Mouse (Mus musculus) megakaryocyte progenitor cell, adult 5-6 weeks (primary cell): ENCODE measurements around the gene Smarcc1. TPM values are rescaled to one million over a fixed set of nuclear protein-coding genes. Genes with fewer than 3 reads are reported as not detected.
A peak's percentile ranks its signal among the peaks of the same experiment; 100 is the strongest.

Source experiments
- ATAC-seq: replicated peaks from 2 replicates; pipeline ENCODE4 v1.8.0; 2016; ENCODE audit warnings: mild to moderate bottlenecking, moderate TSS enrichment, inconsistent platforms; ENCODE audit not compliant: poor library complexity
- total RNA-seq, 2 experiments: library from RNA; stranded (forward) in 1 of 2; stranded (reverse) in 1 of 2; fragments of 157-497, 149-512 nt in 1 of 2; fragments of 200-1000 nt in 1 of 2; gene quantifications; 2 replicates each; pipeline versions ENCODE4 v1.2.3 to v1.2.4; 2015 to 2017

The Smarcc1 gene
- total RNA-seq, 2 experiments from 2014 or later = 62.3 to 117 TPM

DNA sequence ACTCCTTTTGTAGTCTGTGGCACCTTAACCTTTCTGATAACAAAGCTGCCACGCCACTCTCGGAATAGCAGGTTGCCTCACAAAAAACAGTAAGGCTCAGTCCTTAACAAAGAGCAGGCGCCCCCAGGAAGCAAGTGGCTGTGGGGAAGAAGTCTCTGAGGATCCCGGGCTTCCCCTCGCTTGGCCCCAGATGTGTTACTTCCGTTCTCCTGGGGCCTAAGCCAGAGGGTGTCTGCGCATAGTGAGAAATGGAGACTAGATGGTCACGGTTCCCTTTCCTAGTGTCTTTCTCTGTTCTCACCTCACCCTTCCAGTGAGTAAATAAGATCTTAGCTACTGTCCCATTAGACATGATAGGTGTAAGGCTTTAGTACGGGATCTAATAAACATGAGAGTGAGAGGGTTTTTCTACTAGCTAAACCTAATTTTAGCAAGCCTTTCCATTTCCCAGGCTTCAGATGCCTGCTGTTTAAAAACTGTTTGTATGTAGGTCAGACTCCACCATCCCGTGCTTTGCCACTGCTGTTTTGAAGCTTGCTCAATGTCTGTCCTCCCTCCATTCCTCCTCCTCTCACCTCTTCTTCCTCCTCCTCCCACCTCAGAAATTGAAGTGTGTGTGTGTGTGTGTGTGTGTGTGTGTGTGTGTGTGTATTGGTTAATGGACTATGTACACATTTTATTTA is 112.2 kb downstream of the Smarcc1 start:
- peak; percentile 38 for ATAC-seq

DNA sequence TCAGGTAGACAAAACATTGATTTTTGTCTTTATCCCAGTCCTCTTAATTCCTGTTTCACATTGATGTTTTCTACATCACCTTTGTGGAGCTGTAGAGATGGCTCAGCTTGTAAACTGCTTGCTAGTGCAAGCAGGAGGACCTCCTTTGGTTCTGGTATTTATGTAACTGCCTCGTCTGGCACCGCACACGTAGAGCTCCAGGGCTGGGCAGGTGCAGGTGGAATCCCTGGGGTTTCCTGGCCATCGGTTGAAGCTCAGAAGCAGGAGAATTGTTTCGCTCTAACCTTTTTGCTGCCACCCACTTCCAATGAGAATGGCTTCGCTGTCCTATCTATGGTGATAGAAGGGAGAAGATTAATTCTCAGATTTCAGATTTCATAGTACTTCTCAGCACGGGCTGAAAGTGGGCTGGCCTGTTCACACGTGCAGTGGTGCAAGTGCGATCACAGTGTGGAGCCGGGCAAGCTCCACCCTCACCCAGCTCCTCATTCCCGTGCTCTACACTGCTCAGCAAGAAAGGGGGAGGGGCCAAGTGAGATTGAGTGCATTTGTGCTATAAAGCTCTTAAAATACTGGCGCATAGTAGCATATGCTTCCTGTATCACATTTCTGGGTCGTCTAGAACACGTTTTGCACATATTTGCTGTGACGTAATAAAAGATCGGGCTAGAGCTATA is 113.0 kb downstream of the Smarcc1 start:
- ATAC-seq = no peak

DNA sequence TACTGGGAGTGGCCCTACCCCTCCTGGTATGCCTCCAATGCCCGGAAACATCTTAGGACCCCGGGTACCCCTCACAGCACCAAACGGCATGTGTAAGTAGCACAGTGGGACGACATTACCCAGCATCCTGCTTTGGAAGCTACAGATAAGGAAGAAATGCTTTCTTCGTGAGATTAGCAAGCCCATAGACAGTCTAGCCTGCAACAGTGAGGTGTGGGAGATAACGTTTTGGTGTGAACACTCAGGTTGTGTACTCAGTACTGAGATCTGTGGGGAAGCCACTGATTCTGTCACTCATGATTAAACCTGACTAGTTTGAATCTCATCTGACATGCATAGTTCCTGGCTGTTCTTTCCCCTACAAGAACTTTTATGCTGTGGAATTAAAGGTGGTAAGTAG is 117.5 kb downstream of the Smarcc1 start:
- peak; percentile 39; the same call in 1 of the 2 replicates for ATAC-seq

DNA sequence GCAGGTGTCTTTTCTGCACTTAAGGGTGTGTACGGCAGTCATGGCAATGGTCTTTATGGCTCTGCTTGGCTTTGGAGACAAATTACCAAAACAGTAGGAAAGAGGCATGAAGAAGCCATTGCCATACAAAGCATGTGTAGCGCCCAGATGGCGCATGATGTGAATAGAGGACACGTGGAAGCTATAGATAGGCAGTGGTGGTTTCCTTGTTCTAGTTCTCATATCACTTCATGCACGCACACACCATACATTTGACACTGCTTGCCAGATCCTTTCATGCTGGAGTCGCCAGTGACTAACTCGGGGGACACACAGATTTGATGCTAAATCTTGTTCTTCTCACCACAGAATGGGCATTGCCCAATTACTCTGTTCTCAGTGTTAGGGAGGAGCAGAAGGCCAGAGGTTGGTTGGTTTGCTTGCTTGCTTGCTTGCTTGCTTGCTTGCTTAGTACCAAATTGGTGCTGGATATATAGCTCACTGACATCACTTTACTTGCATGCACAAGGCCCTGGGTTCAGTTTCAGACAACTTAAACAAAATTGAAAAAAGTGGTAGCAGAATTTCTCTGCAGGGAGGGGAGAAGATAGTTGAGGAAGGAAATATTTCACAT is 125.8 kb downstream of the Smarcc1 start, which contains the start of gene Cspg5:
Cspg5 (plus strand) TSS at position 563 of the 613 bp plus-strand sequence.
- ATAC-seq = peak; percentile 42

DNA sequence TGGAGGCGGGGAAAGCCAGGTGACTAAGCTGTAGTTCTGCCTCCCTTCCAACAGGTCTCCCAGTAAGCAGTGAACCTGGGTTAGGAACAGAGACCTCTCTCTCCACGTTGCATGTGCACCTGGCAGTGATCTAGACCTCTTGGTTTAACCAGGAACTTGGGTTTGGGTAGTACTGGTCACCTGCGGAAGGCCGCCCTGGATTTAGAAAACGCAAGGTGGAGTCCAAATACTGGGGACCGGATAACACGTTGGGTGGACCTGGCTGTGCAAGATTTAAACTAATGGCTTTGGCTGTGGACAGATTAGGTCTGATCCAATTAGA is 127.0 kb downstream of the Smarcc1 start:
- no peak; the same call in 1 of the 2 replicates for ATAC-seq

DNA sequence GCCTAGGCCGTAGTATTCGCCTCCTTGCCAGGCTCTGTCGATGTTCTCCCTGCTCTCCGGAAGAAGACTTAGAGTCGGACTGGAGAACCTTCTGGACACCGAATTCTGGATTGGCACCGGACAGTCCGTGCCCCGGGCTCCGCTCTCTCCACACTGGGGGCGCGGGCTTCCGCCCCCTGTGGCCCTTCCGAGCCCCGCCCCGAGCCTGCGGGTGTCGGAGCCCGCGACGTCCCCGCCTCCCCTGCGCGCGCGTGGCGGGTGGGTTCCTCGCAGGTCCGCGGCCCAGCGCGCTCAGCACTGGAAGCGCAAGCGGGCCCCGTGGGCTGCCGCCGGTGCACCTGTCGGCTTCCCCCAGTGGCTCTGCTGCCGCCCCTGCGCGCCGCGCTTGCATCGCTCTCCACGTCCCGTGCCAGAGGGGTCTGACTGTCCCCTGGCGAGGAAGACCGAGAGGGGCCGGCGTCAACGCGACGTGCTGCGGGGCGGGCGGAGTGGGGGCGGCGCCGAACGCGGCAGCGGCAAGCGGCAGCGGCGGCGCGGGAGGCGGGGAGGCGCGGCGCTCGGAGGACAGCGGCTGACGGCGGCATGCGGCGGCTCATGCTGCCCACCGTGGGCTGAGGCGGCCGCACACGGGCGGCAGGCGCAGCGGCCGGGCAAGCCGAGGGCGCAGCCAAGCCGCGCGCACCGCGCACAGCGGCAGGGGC is 127.5 kb downstream of the Smarcc1 start:
- 0 out of 2 replicates have a peak, but pooled peaks have one; percentile 10 for ATAC-seq

DNA sequence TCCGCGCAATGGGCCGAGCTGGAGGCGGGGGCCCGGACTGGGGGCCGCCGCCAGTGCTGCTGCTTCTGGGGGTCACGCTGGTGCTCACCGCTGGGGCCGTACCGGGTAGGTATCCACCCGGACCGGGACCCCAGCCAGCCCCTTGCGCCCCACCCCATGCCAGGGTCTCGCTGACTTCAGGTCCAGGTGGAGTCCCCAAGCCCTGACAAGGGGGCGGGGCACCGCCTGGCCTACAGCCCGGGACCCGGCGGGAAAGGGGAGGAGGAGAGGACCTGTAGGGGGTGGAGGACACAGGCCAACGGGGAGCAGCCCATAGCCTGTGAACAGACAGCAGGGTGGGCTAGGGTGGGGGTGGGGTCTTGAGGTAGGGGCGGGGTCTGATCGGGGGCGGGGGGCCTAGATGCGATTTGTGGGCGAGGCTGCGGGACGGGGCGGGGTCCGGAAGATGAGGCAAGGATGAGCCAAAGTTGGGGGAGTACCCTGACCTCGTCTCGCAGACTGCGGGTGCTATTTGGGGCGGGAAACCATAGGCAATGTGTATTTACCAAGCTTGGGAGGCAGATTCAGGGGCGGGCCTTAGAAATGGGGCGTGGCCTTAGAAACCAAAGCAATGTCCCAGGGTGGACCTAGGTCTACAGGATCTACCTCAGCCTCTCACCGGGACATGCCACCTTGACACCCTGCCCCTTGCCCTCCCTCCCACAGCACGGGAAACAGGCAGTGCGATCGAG is 128.2 kb downstream of the Smarcc1 start:
- ATAC-seq = peak; percentile 37

DNA sequence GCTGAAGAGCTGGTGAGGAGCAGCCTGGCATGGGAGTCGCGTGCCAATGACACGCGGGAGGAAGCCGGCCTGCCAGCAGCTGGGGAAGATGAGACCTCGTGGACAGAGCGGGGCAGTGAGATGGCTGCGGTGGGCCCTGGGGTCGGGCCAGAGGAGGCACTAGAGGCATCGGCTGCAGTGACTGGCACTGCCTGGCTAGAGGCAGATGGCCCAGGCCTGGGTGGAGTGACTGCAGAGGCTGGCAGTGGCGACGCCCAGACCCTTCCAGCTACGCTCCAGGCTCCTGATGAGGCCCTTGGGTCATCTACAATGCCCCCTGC is 128.8 kb downstream of the Smarcc1 start:
- peak; percentile 26 for ATAC-seq

DNA sequence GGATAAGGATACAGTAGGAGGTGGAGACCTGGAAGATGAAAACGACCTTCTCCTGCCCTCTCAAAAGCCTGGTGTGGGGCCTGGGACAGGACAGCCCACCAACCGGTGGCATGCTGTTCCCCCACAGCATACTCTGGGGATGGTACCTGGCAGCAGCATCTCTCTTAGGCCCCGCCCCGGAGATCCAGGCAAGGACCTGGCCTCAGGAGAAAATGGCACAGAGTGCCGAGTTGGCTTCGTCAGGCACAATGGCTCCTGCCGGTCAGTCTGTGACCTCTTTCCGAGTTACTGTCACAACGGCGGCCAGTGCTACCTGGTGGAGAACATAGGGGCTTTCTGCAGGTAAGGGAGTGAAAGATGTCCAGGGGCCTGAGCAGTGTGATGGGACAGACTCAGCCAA is 129.5 kb downstream of the Smarcc1 start:
- ATAC-seq = no peak

DNA sequence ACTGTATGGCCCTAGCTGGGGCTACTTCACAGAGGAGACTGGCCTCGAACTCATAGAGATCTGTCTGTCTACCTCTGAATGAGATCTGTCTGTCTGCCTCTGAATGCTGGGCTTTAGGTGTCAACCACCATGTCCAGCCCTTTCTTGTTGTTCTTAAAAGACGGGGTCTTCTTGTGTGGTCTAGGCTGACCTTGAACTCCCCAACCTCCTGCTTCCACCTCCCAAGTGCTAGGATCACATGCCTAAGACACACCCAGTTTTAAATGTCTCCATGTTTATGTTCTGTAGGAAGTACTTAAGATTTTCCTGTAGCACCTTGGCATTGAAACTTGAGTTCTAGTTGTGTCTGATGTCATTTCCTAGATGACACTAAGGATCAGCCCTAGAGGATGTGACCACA is 131.4 kb downstream of the Smarcc1 start:
- no peak for ATAC-seq

DNA sequence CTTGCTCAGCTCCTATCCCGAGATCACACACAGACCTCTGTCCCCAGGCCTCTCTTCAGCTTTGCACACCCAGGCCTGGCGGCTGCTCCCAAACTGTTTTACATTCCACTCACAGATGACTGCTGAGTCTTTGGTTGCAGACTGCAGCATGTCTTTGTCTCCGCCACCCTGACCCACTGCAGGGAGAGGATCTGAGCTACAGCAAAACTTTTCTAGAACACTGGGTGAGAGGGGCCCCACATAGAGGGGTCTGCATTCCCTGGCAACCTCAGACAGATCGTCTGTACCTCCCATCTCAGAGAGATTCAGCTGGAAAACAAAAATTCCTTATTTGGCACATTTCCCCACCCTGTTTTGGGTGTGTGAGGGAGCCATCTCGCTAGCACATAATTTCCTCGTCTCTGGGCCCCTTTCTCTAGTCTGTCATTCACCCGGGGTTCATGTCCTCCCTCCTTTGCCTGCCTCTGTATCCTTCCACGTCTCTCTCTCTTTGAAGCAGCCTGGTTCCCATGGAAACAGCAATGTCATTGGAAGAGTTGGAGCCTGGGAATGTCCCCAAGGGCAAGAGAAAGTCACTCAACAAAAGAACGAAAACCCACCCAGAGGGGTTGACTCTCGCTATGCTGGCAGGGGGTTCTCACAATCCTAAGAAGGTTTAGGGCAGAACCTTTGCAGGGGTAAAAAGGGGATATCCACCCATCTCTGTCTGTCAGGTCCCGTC is 132.5 kb downstream of the Smarcc1 start:
- ATAC-seq = no peak

DNA sequence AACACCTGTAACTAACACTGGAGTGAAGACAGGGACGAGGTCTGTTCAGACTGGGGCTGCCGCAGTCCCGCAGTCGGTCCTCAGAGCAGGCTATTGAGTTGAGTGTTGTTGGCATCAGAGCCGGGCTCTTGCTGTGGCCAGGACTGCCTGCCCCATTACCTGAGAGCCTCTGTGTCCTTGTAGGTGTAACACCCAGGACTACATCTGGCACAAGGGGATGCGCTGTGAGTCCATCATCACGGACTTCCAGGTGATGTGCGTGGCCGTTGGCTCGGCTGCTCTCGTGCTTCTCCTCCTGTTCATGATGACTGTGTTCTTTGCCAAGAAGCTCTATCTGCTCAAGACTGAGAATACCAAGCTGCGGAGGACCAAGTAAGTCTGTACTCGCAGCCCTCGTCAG is 133.3 kb downstream of the Smarcc1 start:
- no peak for ATAC-seq

DNA sequence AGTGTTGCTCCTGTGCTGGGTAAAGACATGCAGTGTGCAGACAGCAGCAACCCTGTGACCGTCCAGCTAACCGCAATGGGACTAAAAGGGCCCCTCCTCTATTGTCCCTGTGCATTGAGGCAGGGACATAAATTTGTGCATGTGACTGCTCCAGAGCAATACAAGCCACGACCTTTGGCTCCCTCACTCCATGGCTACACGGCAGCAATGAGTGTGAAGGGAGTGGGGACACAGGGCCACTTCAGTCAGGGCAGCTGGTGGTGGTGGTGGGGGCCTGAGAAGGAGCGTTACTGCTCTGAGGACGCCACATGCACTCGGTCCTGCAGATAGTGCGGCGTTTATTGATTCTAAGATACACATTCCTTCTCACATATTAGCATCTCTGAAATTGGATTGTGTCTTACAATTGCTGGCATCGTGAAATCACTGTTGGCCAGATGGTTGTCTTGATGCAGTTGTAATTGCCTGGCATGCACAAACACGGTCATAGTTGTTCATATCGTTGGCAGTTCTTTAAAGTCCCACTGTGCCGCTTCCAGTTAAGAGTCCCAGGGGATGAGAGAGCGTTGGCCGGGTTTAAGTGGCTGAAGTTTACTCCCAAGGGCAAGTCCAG is 138.0 kb downstream of the Smarcc1 start:
- no peak for ATAC-seq

DNA sequence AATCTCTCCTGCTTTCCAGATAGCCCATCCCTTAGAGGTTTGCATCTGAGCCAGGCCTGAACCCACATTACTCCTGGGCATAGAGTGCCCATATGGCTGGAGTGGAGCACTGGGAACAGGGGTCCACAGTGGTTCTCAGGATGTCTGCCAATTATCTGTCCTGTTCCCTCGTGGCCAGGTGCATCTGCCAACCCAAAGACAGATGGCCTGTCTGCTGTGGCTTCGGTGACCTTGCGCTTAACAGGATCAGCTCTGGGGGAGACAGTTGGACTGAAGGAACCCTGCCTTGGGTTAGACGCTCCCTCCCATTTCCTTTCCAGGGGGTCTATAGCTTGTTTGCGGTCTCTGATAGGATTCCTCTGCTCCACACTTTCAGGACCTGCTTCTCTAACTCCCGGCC is 141.1 kb downstream of the Smarcc1 start:
- no peak for ATAC-seq

DNA sequence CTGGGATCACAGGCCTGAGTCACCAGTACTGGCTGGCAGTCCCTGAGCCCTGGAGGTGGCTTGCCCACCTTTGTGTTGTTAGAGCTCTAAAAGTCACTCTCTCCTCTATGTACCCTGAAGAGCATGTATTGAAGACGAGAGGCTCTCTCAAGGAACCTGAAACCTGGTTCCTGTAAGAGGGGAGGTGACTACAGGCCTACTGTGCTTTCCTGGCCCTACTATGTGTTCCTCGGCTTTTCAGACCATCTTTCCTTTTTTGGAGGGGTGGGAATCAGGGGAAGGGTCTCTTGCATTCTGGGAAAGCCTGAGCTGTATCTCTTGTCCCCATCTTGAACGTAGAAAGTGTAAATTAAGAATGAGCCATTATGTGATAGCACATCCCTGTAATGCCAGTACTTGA is 141.6 kb downstream of the Smarcc1 start:
- ATAC-seq = no peak

DNA sequence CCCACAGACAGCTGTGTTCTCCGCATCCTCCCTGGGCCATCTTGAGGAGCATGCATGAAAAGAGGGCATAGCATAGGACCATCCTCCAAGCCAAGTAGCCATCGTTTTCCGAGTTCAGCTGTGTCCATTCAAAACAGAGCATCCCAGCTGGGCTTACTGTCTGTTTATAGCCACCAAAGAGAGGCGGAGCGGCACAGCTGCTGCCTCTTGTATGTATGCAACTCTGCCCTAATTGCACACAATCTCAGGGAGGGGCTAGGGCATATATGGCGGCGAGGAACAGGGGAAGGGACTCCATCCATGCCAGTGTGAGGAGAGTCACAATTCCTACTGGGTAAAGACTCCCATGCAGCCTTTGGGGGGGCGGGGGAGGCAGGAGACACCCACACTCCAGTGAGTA is 145.7 kb downstream of the Smarcc1 start:
- no peak for ATAC-seq

DNA sequence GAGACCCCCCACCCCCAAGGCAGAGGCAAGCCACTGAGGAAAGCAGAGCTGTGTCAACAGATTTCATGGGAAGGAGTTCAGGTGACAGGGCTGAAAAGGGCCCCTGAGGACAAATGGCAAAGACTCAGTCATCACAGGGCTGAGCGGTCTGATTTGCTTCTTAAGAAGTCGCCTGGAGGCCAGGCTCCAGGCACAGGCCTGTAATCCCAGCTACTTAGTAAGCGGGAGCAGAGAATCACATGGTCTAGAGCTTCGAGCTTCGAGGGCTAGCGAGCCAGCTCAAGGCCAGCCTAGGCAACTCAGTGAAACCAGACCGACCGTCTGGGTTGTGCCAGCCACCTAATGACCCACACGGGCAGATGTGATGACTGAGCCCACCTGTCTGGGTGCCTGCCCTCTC is 147.5 kb downstream of the Smarcc1 start:
- ATAC-seq = no peak

DNA sequence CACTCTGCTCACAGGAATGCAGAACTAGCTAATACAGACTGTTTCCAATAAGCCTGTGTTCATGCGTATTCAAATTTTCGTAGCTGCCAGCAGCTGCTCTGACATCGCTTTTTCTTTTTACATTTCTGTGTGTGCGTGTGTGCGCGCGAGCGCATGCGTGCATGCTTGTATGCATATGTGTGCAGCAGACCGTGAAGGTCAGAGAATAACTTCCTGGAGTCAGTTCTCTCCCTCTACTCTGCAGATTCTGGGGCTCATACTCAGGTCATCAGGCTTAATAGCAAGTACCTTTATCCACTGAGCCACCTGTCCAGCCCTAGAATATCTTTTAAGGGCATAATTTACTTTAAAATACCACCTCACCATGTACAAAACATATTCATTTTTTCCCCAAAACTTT is 150.9 kb downstream of the Smarcc1 start:
- no peak for ATAC-seq

DNA sequence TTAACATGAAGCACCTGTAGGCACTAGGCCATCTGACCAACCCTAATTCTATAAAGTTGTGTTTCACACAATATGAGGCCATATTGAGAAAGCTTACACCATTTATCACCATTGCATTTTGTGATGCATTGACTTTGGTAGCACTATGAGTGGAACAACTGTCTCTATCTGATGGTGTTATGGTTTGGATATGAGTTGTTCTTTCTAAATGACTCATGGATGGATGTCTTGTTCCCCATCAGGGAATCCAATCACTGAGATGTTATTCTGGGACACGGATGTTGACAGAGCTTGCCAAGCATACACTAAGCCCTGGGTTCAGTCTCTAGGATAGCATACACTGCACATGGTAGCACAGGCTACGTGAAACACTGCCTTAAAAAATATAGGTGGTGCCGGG is 154.8 kb downstream of the Smarcc1 start:
- no peak for ATAC-seq

DNA sequence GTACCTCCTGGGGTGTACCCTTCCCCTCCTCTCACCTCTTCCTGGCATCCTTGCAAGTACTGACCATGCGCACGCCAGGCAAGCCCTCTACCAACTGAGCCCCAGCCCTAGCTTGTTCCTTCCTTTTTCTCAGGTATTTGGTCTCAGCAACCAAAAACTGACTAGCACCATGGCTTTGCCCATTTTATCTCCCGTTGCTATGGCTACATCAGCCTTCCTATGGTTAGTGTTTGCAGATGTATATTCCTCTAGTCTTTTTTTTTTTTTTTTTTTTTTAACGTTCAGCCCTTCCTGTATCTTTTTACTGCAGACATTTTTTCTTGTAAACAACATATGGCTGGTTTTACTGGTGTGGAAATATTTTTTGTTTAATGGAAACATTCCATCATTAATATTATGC is 156.0 kb downstream of the Smarcc1 start:
- ATAC-seq = 0 out of 2 replicates have a peak, but pooled peaks have one; percentile 31
